In the genomic region with DNA sequence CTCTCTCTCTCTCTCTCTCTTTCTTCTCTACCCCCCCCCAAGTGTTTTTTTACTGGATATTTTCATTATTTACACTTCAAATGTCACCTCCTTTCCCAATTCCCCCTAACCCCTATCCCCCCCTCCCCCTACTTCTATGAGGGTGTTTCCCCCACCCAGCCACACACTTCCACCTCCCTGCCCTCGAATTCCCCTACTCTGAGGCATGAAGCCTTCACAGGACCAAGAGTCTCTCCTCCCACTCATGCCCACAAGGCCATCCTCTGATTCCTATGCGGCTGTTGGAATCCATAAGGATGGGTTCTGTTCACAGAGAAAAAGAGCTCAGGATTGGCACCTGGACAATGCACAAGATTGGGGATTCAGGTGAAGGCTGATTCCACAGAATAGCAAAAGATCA, we compare ENCODE assay signal across 24 mouse cellular contexts. TPM values are rescaled to one million over a fixed set of nuclear protein-coding genes. Genes with fewer than 3 reads are reported as not detected.
DNase-seq lines count a peak whose midpoint lies in the region; ATAC-seq and TF ChIP-seq lines count a peak whose summit lies in the region.
"Had no signal": no experiment of that assay in that cellular context is flagged by ENCODE, and none has a peak within 500 bp of the region (broad histone marks: within the 10 kb centered on the region; RNA-seq: fewer than 3 reads in every experiment).

No protein-coding gene starts in this region.

- no peak for TF ChIP-seq RAD21 in CH12.LX (IDR thresholded peaks at IDR 0.05; ENCODE audit: low read depth, low read length)

- no peak for TF ChIP-seq CTCF in CH12.LX (conservative IDR thresholded peaks at IDR 0.05 in 1 of 2, IDR thresholded peaks at IDR 0.05 in 1 of 2; ENCODE audit: low read depth in 2 of 2, low read length in 2 of 2)
- TF ChIP-seq CTCF in layer of hippocampus, adult 2 months (conservative IDR thresholded peaks at IDR 0.05): no peak

- H3K36me3 ChIP-seq in CH12.LX (replicated peaks in 1 of 2; ENCODE audit: control insufficient read depth in 1 of 2, insufficient read depth in 1 of 2, low read length in 1 of 2): no peaks in the 10 kb centered on the region
- no peaks in the 10 kb centered on the region for H3K36me3 ChIP-seq in embryonic facial prominence, embryonic 10.5 days (replicated peaks)
- H3K36me3 ChIP-seq: embryonic facial prominence, embryonic 12.5 days; forebrain, embryonic 12.5 days; G1E; heart, embryonic 13.5 days; hindbrain, embryonic 12.5 days; intestine, embryonic 15.5 days had no signal

- no peak for TF ChIP-seq POLR2A in CH12.LX (IDR thresholded peaks at IDR 0.05; ENCODE audit: low read depth, low read length)

- H3K4me1 ChIP-seq in CH12.LX (ENCODE audit: control insufficient read depth in 1 of 2, insufficient read depth in 2 of 2): peaks cover 0 to 19% of the 10 kb centered on the region in 2 experiments; a peak in 2 of 4 replicates
- peaks cover 5% of the 10 kb centered on the region; the same call in 1 of the 2 replicates for H3K4me1 ChIP-seq in embryonic facial prominence, embryonic 10.5 days
- H3K4me1 ChIP-seq: embryonic facial prominence, embryonic 12.5 days; forebrain, embryonic 12.5 days; heart, embryonic 13.5 days; hindbrain, embryonic 12.5 days; intestine, embryonic 15.5 days had no signal

- dilution Hi-C loops in CH12.LX (cut with MboI; ENCODE audit: extremely low pct_ligation_motif_present, extremely low pct_unique_long_range_greater_than_20kb, low sequenced_read_pairs): no loop called here

- DNase-seq in A20 (ENCODE audit: low read depth, low spot score) (peak; percentile 6), CH12.LX (ENCODE audit: extremely low read depth) (peak; percentile 31)
- DNase-seq in Muller cell, postnatal 12 days (ENCODE audit: inconsistent ontology term): peak; percentile 2
- DNase-seq in layer of hippocampus, adult 2 months (ENCODE audit: low spot score in 2 of 2): no peak
- no peak for DNase-seq in embryonic facial prominence, embryonic 10.5 days (ENCODE audit: low spot score)
- DNase-seq in adrenal gland, adult 18-20 months (ENCODE audit: low spot score in 2 of 2): no peak
- DNase-seq: adrenal gland, adult 8-10 months; adrenal gland, postnatal 36 days; cerebellum, adult 2 months; cerebellum, postnatal 10 days; forebrain, postnatal 0 days; gastrocnemius, adult 2 months; gastrocnemius, postnatal 36 days; heart, adult 11 months; heart, postnatal 4 days; kidney, adult 18-20 months had no signal

- peak; percentile 66 for ATAC-seq in inflammation-experienced regulatory T-cells, adult 6 months
- ATAC-seq: forebrain, postnatal 0 days; hindbrain, embryonic 16.5 days; intestine, embryonic 15.5 days had no signal

- no peak overlapping the region; the same call in 1 of the 2 replicates for H3K4me2 ChIP-seq in CH12.LX (ENCODE audit: insufficient read depth, low read depth, poor library complexity, severe bottlenecking)
- H3K4me2 ChIP-seq: embryonic facial prominence, embryonic 12.5 days; forebrain, embryonic 12.5 days; heart, embryonic 13.5 days; hindbrain, embryonic 12.5 days; intestine, embryonic 15.5 days had no signal

- H3K27me3 ChIP-seq in CH12.LX (replicated peaks): no peaks in the 10 kb centered on the region
- no peaks in the 10 kb centered on the region for H3K27me3 ChIP-seq in embryonic facial prominence, embryonic 10.5 days (replicated peaks; ENCODE audit: low read depth, poor library complexity, severe bottlenecking)
- H3K27me3 ChIP-seq: embryonic facial prominence, embryonic 12.5 days; forebrain, embryonic 12.5 days; heart, embryonic 13.5 days; hindbrain, embryonic 12.5 days; intestine, embryonic 15.5 days had no signal

- WGBS in embryonic facial prominence, embryonic 10.5 days: 80% methylated on average over 2 of the region's 2 CpGs

- peaks cover 4% of the 10 kb centered on the region for H3K9me3 ChIP-seq in CH12.LX (replicated peaks; ENCODE audit: low read length)
- H3K9me3 ChIP-seq in embryonic facial prominence, embryonic 10.5 days: no peaks in the 10 kb centered on the region
- H3K9me3 ChIP-seq: embryonic facial prominence, embryonic 12.5 days; forebrain, embryonic 12.5 days; G1E; heart, embryonic 13.5 days; hindbrain, embryonic 12.5 days; intestine, embryonic 15.5 days had no signal

- in situ Hi-C loops in CH12.LX (cut with MboI; ENCODE audit: low pct_ligation_motif_present, low pct_unique_long_range_greater_than_20kb, low sequenced_read_pairs): no loop called here

- no peak overlapping the region for H3K27ac ChIP-seq in CH12.LX (ENCODE audit: insufficient read depth, low read depth)
- no peak overlapping the region for H3K27ac ChIP-seq in layer of hippocampus, adult 2 months
- H3K27ac ChIP-seq in embryonic facial prominence, embryonic 10.5 days (replicated peaks): no peak overlapping the region
- H3K27ac ChIP-seq: embryonic facial prominence, embryonic 12.5 days; forebrain, embryonic 12.5 days; gastrocnemius, adult 2 months; heart, embryonic 13.5 days; hindbrain, embryonic 12.5 days; intestine, embryonic 15.5 days had no signal

- no peak overlapping the region for H3K4me3 ChIP-seq in CH12.LX (replicated peaks in 1 of 3; ENCODE audit: low read depth in 2 of 3, low read length in 2 of 3, poor library complexity in 1 of 3)
- no peak overlapping the region for H3K4me3 ChIP-seq in layer of hippocampus, adult 2 months
- H3K4me3 ChIP-seq in embryonic facial prominence, embryonic 10.5 days: no peak overlapping the region
- H3K4me3 ChIP-seq: embryonic facial prominence, embryonic 12.5 days; forebrain, embryonic 12.5 days; gastrocnemius, adult 2 months; heart, embryonic 13.5 days; hindbrain, embryonic 12.5 days; intestine, embryonic 15.5 days had no signal

- H3K79me2 ChIP-seq in CH12.LX (replicated peaks; ENCODE audit: control insufficient read depth, extremely low read depth, insufficient read depth, poor library complexity, severe bottlenecking): no peaks in the 10 kb centered on the region

- TF ChIP-seq EP300 in CH12.LX (IDR thresholded peaks at IDR 0.05; ENCODE audit: low read length): no peak

- no peak overlapping the region for H3K9ac ChIP-seq in CH12.LX (ENCODE audit: insufficient read depth, low read depth)
- H3K9ac ChIP-seq: embryonic facial prominence, embryonic 12.5 days; forebrain, embryonic 12.5 days; forebrain, postnatal 0 days; heart, embryonic 13.5 days; hindbrain, embryonic 12.5 days; intestine, embryonic 15.5 days had no signal

TF ChIP-seq in CH12.LX, 34 proteins besides CTCF, POLR2A, EP300 and RAD21:
- TF ChIP-seq USF1 (IDR thresholded peaks at IDR 0.05; ENCODE audit: low read depth, low read length) (no peak), NELFE (IDR thresholded peaks at IDR 0.05; ENCODE audit: low read depth, low read length) (no peak), SMC3 (IDR thresholded peaks at IDR 0.05; ENCODE audit: low read depth, low read length) (no peak), MAZ (IDR thresholded peaks at IDR 0.05; ENCODE audit: low read depth, low read length) (no peak), BHLHE40 (IDR thresholded peaks at IDR 0.05; ENCODE audit: low read depth, low read length) (no peak), PAX5 (IDR thresholded peaks at IDR 0.05; ENCODE audit: low read length) (no peak), MEF2A (IDR thresholded peaks at IDR 0.05; ENCODE audit: borderline replicate concordance, low read depth, low read length) (no peak), JUN (IDR thresholded peaks at IDR 0.05; ENCODE audit: insufficient read depth, low read depth, low read length) (no peak), ZMIZ1 (IDR thresholded peaks at IDR 0.05; ENCODE audit: low read depth, low read length) (no peak), GABPA (IDR thresholded peaks at IDR 0.05; ENCODE audit: insufficient replicate concordance, low read depth, low read length) (no peak), MYC (IDR thresholded peaks at IDR 0.05; ENCODE audit: low read depth, low read length) (no peak), ELF1 (IDR thresholded peaks at IDR 0.05; ENCODE audit: low read depth, low read length) (no peak), E2F4 (IDR thresholded peaks at IDR 0.05; ENCODE audit: insufficient replicate concordance, low read depth, low read length) (no peak), ETS1 (conservative IDR thresholded peaks at IDR 0.05; ENCODE audit: low read depth, low read length) (no peak)
TF ChIP-seq in CH12.LX: peak in this region for 0.

RNA-seq across cellular contexts. Expression of gene Hdac2, which starts 38.1 kb away (rescaled TPM):
- total RNA-seq in CH12.LX (2012; rRNA removed) (52.1 and 70.8 TPM in 2 replicates), CH12.LX (2014; rRNA removed) (166 and 189 TPM in 2 replicates)
- polyA plus RNA-seq in CH12.LX (2012; ENCODE audit: insufficient read length, low read depth): 183 and 196 TPM in 2 replicates
- polyA plus RNA-seq in inflammation-experienced regulatory T-cells, adult 6 months (2017; shearing (Covaris generic)): 10 to 100 TPM; 12.6 to 18.9 (median 18.0) TPM
- 10 to 100 TPM; 91.7 to 92.2 TPM for total RNA-seq in layer of hippocampus, adult 2 months (2021)
- polyA plus RNA-seq in embryonic facial prominence, embryonic 10.5 days (2016; fragmentation: Nextera tagmentation; extraction: Ambion mirVana): 312 and 331 TPM in 2 replicates
- total RNA-seq in adrenal gland, adult 18-20 months (2021): 10 to 100 TPM; 66.2 to 82.4 TPM

Comparison
In these comparisons a context has a peak if more than half of its experiments do, and no peak if none do; other contexts are left out.
1. DNase-seq: peak in A20 (single experiment), CH12.LX (single experiment) and Muller cell, postnatal 12 days (single experiment); none in layer of hippocampus, adult 2 months (0 of 2), embryonic facial prominence, embryonic 10.5 days (single experiment) and adrenal gland, adult 18-20 months (0 of 2).